Mouse (Mus musculus) gastrocnemius, adult 18-20 months (tissue): ENCODE data around the gene Nox1. TPM values are rescaled to one million over a fixed set of nuclear protein-coding genes. Genes with fewer than 3 reads are reported as not detected.
"Not testable (repeated sequence)": the region's sequence is repeated elsewhere in the genome, so short reads cannot be mapped to it uniquely, and the experiment has no call there.

Experiments
- DNase-seq: peaks from one replicate; pipeline ENCODE4 v3.0.0; 2021; ENCODE audit warnings: low spot score
- long read RNA-seq, 2 experiments: library from polyadenylated mRNA; stranded (forward); transcript quantifications; one replicate each; pipeline ENCODE4 v2.0.0; 2021
- total RNA-seq, 2 experiments: library from RNA; stranded (reverse); gene quantifications; 2 replicates each; pipeline ENCODE4 v1.2.3; 2021

The Nox1 gene
- total RNA-seq = not detected
- long read RNA-seq, experiment 1 = 0 reads
- long read RNA-seq, experiment 2 = 0 reads

- DNase-seq = no peak
Measured at GRCm38 (mm10) chrX:134221856-134222255, at the start of gene Nox1. Gene Nox1, minus strand, starts transcription at chrX:134221956.

GRCm38 (mm10) chrX:134262129-134262528 lies 40.4 kb upstream of the Nox1 start:
- DNase-seq = no peak

- DNase-seq = no peak
Measured at GRCm38 (mm10) chrX:134261191-134261590, 39.4 kb upstream of the Nox1 start.

- DNase-seq = no peak
Measured at GRCm38 (mm10) chrX:134248202-134248601, 26.4 kb upstream of the Nox1 start.

GRCm38 (mm10) chrX:134245946-134246345 lies 24.2 kb upstream of the Nox1 start:
- DNase-seq = no peak

- DNase-seq = peak; percentile 4
Measured at GRCm38 (mm10) chrX:134238266-134238665, 16.5 kb upstream of the Nox1 start.

- no peak for DNase-seq
Measured at GRCm38 (mm10) chrX:134233048-134233447, 11.3 kb upstream of the Nox1 start.

GRCm38 (mm10) chrX:134220618-134221017 lies 1.1 kb downstream of the Nox1 start:
- no peak for DNase-seq

GRCm38 (mm10) chrX:134218161-134218560 lies 3.6 kb downstream of the Nox1 start:
- no peak for DNase-seq

GRCm38 (mm10) chrX:134211151-134211642 lies 10.6 kb downstream of the Nox1 start:
- no peak for DNase-seq

GRCm38 (mm10) chrX:134208491-134208890 lies 13.3 kb downstream of the Nox1 start:
- no peak for DNase-seq

- not testable (repeated sequence) for DNase-seq
Measured at GRCm38 (mm10) chrX:134187201-134187600, 34.6 kb downstream of the Nox1 start, which contains the start of gene Arl13a. Gene Arl13a, plus strand, starts transcription at chrX:134187501.

- DNase-seq = no peak
Measured at GRCm38 (mm10) chrX:134174699-134175098, 47.1 kb downstream of the Nox1 start.

GRCm38 (mm10) chrX:134170584-134170983 lies 51.2 kb downstream of the Nox1 start:
- DNase-seq = no peak

GRCm38 (mm10) chrX:134163484-134163883 lies 58.3 kb downstream of the Nox1 start:
- DNase-seq = no peak

GRCm38 (mm10) chrX:134162826-134163225 lies 58.9 kb downstream of the Nox1 start:
- no peak for DNase-seq

- no peak for DNase-seq
Measured at GRCm38 (mm10) chrX:134162043-134162720, 59.6 kb downstream of the Nox1 start, which contains the start of gene Xkrx. Gene Xkrx, minus strand, starts transcription at chrX:134162076.

GRCm38 (mm10) chrX:134160442-134160841 lies 61.3 kb downstream of the Nox1 start:
- no peak for DNase-seq

GRCm38 (mm10) chrX:134158151-134158550 lies 63.6 kb downstream of the Nox1 start:
- DNase-seq = no peak

- no peak for DNase-seq
Measured at GRCm38 (mm10) chrX:134141986-134142385, 79.8 kb downstream of the Nox1 start.

- no peak for DNase-seq
Measured at GRCm38 (mm10) chrX:134141551-134141950, 80.2 kb downstream of the Nox1 start.

GRCm38 (mm10) chrX:134140024-134140423 lies 81.7 kb downstream of the Nox1 start:
- DNase-seq = no peak

GRCm38 (mm10) chrX:134133821-134134220 lies 87.9 kb downstream of the Nox1 start:
- no peak for DNase-seq
